Mouse (Mus musculus) mouse trophoblast stem cell (cell line): ENCODE measurements around the gene Rmdn2.

Source experiments
- in situ Hi-C, 2 experiments: fragments of 300-500 bp; cut with MseI, MboI; formaldehyde crosslinking; loops; 2 replicates in 1 of 2; 3 replicates in 1 of 2; pipeline ENCODE4 v1.15.1; 2025

Rmdn2 gene

DNA sequence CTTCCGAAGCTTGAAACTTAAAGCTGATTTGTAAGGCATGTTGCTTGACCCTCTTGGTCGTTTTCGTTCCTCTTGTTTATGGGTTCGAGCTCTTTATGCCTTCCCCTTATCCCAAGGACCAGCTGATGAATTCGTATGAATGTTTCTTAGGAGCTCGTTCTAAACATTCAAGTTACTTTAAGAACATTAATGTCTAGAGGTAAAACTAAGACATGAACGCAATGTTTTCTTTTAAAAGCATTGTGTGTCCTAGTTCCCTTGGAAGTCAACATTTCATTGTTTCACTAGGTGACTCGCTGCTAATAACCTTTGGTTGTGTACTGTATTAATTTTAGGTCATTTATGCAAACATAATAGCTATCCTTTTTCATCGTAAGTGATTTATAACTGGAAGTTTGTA lies 4.2 kb downstream of the Rmdn2 start:
- in situ Hi-C loops, result no loop called here

DNA sequence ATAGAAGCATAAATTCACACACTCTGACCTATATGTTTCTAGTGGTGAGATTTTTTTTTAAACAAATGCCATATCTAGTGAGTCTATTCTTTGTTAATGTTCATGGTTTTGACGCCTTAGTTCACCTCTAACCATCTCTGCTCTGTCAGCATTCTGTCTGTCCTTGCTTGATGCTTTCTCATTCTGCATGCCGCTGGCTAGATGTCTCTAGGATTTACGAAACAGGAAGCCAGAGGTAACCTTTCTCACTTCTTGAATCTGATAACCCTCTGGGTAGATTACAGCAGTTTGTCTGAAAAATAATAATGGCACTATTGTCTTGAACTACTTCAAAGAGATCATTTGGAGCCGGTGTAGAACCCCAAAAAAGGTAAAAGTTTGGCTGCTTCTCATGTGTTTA lies 5.0 kb downstream of the Rmdn2 start:
- in situ Hi-C loops, result no loop called here

DNA sequence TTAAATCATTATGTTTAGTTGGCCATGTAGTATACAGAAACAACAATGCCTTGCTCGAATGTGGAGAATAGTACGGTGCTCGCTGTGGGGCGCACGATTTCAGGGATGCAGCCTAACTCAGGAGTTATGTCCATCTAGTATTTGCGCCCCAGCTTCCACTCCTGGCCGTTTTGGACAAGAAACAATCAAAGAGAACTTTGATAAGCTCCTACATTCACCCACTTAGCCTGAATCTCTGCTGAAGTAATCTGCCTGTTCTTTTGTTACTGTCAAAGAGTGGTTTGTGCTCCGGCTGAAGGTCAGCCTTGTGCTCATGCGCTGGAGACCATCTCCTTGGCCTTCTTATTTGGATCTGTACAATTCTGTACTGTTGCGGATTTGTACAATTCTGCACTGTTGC lies 6.8 kb downstream of the Rmdn2 start:
- in situ Hi-C loops, result no loop called here

DNA sequence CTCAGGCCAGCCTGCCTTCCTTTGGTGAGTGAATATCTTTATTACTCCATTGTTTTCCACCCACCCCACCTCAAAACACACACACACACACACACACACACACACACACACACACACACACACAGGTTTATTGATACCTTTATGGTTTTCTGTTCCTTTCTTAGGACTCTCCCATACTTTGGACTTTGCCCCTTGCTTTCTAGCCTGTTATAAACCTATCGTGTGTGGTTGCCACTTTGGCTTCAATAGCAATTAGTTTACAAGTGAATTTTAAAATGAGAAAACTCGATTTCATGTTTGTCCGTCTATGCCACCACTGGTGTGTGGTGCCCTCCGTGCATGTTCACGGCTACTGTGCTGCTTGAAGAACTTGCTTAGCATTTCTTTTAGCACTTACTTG lies 7.3 kb downstream of the Rmdn2 start:
- in situ Hi-C loops, result no loop called here

DNA sequence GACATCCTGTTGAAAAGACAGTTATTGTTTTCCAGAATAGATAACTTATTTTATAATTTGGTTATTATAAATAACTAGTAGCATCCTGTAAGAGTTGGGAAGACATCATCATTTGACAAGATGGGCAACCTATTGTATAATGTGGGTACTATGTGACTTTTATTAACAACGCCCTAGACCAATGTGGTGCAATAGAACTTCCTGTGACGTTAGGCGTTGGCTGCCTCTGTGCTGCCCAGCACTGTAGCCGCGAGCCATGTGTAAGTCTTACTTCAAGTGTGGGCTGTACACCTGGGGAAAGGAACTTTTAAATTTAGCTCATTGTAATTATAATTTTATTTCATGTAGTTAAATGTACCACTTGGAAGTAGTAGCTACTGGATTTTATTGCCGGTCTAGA lies 10.4 kb downstream of the Rmdn2 start:
- in situ Hi-C loops, result no loop called here

DNA sequence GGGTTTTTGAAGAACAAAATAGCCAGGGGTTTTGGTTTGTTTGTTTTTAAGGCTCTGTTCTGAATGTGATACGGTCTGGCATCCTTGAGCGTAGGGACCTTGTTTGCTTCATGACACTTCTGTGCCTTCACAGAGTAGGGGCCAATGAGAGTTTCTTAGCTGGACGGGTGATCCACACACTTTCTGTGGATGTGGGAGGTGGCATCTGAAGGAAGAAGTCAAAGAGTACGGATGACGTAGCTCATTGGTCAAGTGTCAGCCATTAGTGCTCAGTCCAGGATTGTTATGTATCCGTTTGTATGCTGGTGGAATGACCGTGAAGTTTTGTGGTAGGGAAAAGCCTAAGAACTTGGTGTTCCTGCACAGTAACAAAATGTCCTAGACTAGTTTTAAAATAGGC lies 10.9 kb downstream of the Rmdn2 start:
- in situ Hi-C loops, result no loop called here

DNA sequence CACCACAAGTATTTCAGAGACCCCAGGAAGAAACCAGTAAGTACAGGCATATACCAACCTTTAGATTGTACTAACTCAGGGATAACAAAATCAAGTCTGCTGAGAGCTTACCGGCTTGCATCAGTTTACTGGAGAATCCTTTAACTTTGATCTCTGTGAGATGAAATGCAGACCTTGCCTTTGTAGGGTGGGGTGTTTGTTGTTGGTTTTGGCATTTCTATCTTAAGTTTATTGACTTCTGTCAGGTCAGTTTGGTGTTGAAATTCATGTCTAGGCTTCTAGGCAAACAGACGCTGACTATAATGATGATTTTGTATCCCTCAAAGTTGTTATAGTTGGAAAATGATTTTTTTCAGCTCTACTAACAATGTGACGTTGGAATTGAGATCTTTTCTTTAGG lies 12.2 kb downstream of the Rmdn2 start:
- in situ Hi-C loops, result no loop called here

DNA sequence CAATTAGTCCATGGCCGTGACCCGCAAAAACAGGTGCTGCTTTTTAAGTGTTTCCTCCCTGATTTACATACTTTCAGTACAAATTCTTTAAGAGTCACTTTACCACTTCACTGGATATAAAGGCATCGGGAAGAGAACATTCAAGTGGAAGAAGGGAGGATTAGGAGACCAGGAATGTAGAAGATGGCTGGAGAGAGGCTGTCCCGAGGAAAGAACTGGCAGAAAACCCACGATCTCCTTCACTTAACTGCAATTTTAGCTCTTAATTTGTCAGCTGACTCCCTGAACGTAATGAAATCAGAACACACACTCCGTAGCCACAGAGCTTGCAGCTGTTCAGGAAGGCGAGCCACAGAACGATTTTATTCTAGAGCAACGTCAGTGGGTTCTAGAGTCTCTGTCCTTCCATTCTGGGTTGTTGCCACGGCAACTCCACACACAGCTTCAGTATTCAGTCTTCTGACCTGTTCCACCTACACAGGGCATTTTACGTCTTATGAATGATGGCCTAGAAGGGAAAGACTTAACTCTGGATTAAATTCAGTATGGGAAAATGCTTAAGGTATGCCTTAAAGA lies 14.7 kb downstream of the Rmdn2 start:
- in situ Hi-C loops, result no loop called here

DNA sequence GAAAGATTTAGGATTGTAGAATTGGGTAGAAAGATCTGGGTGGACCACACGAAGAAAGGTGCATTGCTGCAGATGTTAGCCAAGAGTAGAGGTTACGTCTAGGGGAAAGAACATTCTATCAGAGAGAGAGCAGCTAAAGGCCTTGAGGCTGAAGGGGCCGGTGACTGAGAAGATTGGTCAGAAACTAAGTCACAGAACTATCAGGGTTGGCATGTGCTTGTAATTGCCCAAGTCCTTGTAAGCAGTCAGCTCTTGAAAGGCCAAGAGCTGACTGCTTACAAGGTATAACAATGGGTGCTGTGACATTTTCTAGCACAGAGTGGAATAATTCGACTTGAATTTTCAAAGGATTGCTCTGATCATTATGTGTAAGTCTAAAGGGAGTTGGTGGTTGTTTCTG lies 38.2 kb downstream of the Rmdn2 start:
- in situ Hi-C loops, result no loop called here

DNA sequence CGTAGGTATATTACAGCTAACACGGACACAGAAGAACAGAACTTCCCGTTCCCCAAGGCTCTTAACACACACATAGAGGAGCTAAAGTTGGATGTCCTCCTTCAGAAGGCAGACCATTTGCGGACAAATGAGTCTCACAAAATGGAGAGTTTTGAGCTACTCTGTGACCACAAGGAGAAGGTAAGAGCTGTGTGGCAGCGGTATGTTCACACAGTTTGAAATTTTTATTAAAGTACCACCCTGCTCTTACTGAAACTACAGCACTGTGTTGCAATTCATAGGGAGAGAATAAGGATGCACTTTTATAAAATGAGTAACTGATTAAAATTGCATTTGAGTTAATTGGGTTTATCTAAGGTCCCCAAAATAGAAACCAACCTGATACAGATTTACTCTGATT lies 38.6 kb downstream of the Rmdn2 start:
- in situ Hi-C loops, result no loop called here

DNA sequence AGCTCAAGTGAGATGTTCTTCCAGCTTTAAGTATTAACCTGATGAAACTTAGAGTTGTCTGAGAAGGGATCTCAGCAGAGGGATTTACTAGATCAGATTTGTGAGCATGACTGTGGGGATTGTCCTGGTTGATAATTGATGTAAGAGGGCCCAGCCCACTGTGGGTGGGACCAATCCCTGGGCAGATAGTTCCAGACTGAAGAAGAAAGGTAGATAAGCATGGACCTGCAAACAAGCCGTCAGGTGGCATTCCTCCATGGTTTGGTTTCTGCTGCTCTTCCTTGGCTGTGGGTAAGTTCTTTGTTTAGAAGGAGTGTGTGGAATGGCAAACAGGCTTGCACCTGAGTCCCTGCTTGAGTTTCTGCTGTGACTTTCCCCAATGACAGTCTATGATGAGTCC lies 41.5 kb downstream of the Rmdn2 start:
- in situ Hi-C loops, result no loop called here

DNA sequence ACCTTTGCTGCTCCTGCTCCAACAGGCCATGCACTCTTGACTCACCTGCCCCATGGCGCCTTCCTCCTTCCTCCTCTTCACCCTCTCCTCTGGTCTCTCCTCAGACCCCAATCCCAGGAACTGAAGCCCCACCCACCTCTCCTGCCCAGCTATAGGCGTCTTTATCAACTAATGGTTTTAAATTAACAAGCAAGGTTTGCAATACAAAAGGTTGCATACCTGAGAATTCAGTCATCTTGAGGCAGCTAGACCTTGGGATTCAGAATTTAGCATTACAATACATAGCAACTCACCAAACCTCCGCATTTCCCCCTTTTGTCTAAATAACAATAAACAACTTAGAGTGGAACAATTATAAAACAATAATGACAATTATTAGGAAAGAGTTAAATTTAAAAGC lies 42.5 kb downstream of the Rmdn2 start:
- in situ Hi-C loops, result no loop called here

DNA sequence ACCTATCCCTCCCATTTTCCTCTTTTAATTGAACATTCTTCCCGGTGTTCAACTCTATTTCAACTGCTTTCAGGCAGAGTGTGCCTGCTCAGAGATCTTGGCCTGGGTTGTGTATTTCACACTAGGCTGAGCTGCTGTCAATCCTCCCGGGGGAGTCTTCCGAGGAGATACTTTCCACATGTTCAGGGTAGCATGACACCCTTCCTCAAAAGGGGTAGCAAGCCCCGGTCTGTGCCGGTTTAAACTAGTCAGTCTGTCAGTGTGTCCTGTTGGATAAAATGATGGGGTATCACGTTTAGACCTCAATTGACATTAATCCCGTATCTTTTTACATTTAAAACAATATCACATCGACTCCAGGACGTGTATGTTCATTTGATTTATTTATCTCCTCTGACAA lies 46.1 kb downstream of the Rmdn2 start:
- in situ Hi-C loops, result no loop called here

DNA sequence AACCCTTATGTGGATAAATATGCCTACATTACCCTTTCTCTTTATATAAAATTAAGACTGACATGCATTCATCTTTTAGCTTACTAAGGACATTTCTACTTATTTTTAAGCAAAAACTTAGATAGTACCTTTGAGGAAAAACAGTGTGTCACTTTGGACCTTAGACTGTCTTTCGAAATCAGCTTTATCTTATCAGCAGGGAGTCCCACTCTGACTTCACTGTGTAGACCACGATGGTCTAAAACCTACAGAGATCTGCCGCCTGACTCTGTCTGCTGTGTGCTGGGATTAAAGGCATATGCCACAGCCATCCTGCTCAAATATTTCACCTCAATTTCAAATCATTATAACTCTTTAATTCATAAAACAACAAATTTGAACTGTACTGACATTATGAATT lies 46.8 kb downstream of the Rmdn2 start:
- in situ Hi-C loops, result no loop called here

DNA sequence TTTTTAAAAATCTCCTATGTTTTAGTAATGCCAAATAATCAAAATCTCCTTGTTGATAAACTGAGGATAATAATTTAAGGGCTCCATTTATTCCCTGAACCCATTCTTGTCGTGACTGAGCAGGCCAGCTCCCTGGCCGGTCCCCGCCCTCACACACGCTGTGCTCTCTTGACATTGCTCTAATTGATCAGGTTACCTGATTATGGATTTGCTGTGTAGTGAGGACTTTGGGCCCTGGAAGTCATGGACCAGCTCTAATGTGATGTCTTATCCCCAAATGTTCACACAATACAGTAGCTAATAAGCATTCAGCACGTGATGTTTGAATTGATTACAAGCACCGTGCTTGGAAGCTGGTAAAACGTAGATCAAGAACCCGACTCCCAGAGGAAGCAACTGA lies 47.2 kb downstream of the Rmdn2 start:
- in situ Hi-C loops, result no loop called here

DNA sequence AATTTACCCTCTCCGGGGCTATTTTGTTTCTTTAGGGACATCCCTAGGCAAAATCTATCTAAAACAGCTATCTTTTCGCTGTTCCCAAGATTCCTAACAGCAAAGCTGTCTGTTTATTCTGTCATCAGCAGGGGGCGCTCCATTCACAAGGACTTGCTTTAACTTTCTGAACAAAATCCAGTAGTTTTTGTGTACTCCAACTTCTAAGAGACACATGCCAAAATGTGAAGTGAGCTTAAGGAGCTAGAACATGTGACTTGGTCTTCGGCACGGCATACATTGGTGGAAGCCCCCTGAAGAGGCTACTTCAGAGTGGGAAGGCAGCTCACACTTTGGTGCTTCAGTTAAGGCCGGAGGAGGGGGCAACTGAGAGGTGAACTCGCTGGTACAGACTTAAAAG lies 49.7 kb downstream of the Rmdn2 start:
- in situ Hi-C loops, result loop anchor here (5.0 to 10.0 kb wide), 2 partner anchors 171 to 173 kb away; no protein-coding TSS in a partner anchor

DNA sequence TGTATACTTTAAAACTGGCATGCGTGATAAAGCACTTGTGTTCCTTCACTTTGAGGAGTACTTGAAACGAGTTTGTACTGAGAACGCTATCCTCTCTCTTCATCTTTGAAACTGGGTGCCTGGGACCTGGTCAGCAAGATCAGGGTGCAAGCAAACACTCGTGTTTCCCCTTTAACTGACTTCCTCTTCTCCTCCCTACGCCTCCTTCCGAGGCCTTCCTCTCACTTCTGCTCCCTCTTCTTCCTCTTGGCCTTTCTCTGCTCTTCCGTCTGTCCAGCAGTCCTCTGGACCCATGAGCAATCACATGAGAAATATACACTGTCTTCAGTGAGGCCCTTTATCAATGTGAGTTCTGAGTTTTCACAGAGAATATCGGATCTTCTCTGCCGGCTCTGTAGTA lies 50.2 kb downstream of the Rmdn2 start:
- in situ Hi-C loops, result loop anchor here (5.0 to 10.0 kb wide), 2 partner anchors 170 to 173 kb away; no protein-coding TSS in a partner anchor

DNA sequence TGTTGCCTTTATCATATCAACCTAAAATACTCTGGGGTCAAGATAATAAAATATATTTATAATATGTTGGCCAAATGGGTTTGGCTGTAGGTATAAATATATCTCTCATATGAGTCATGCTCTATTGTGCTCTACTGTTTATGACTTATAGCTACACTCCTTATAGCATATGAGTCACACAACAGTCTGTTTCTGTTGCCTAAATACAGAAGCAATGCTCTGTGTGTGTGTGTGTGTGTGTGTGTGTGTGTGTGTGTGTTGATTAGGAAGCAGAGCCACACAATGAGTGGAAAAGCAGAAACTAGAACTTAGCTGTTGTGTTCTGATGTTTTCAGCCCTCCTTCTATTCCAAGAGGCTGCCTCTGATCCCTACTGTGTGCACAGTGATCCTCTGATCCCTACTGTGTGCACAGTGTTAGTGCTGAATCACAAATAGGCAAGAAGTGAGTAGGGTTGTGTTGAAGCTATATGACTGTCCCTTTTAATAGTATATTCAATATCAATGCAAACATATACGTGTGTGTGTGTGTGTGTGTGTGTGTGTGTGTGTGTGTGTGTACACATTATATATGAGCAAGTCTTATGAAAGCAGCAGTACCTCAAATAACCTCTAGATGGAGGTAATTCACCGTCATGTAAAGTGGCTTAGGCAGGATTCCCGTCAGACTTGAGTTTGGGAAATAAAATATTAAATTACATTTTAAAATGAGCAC lies 51.9 kb downstream of the Rmdn2 start:
- in situ Hi-C loops, result loop anchor here (5.0 to 10.0 kb wide), 2 partner anchors 169 to 171 kb away; no protein-coding TSS in a partner anchor

DNA sequence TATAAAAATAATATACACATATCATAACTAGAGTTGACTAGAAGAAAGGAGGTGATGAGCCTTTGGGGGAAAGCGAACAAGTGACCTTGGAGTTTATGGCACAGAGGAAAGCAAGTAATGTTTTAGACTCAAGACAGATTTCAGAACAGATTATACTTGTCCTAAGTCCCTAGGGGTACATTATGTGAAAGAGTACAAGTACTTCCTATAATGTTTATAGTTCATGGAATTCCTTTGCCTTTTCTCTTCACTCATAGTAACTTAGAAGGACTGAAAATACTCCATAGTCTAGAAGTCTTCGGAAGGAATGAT lies 52.4 kb downstream of the Rmdn2 start:
- in situ Hi-C loops, result loop anchor here (5.0 to 10.0 kb wide), 2 partner anchors 168 to 171 kb away; no protein-coding TSS in a partner anchor

DNA sequence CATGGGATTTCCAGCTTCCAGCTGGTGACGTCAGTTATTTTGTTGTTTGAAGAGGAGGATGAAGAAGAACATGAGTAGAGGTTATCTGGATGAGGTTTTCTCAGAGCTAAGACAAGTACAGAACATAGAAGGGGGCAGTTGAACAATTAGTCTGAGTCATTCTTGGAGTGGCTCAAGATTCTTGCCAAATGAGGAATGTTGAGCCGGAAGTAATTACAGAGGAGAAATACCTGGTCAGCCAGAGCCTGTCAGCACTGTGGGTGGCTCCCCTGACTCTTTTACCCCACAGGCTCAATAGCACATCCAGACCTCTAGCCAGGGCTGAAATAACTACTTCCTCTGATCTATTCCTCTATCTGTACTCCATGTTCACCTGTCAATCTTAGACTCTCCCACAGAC lies 59.2 kb downstream of the Rmdn2 start:
- in situ Hi-C loops, result no loop called here

DNA sequence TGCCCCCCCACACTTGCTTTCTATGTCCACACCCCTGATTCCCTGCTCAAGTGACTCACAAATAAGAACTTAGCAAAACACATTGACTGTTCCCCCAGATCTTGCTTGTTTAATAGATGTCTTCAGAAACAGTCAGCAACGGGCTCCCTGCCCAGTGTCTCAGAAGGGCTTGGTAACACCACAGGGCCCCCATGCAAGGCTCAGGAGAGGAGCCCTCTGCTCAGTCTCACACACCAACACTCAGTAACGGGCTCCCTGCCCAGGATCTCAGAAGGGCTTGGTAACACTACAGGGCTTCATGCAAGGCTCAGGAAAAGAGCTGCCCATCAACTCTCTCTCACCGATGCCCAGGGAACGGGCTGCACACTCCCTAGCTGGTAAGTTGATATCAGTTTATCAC lies 83.4 kb downstream of the Rmdn2 start:
- in situ Hi-C loops, result loop anchor here in 1 of 2 experiments (10.0 kb wide), 1 partner anchor 140 kb away; no protein-coding TSS in a partner anchor

DNA sequence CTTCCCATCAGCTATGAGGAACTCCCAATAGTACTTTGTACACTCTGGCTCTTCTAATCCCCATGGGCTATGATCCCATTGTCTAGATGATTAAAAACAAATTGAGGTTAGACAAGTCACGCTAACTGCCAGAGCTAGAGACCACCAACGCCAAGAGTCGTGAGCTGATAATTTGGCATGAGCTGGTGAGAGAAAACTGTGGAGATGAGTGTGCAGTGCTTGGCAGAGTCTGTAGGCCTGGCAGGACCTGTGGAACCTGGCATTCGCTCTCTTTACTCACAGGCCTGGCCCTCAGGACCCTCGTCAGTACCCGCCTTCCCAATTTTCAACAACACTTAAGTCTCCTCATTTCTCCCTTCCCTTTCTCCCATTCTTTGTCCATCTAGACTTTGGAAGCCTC lies 83.9 kb downstream of the Rmdn2 start:
- in situ Hi-C loops, result loop anchor here in 1 of 2 experiments (10.0 kb wide), 1 partner anchor 139 kb away; no protein-coding TSS in a partner anchor

DNA sequence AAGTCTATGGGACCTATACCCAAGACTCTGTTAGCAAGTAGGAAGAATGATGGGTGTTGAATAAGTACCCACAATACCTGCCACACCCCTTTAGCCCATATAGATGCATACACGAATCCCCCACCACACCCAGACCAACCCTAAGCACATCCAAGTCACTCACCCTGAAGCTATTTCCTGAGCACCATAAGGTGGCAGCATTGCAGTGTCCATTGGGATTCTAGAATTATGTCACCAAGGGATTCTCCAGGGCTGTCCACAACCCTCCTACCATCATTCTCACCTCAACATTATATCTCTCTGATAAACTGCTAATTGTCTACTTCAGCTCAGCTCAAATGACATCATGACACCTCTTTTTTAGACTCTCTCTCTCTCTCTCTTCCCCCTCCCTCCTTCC lies 87.5 kb downstream of the Rmdn2 start:
- in situ Hi-C loops, result loop anchor here in 1 of 2 experiments (10.0 kb wide), 1 partner anchor 136 kb away; no protein-coding TSS in a partner anchor
